Mouse (Mus musculus) frontal cortex, postnatal 10 days (tissue): ENCODE results near the gene Szt2.

ENCODE experiments used
- DNase-seq, 2 experiments: peaks; one replicate each; pipeline ENCODE4 v3.0.0; 2022; ENCODE audit warnings: low spot score in 2 of 2, mixed read lengths in 1 of 2

The Szt2 gene

DNA sequence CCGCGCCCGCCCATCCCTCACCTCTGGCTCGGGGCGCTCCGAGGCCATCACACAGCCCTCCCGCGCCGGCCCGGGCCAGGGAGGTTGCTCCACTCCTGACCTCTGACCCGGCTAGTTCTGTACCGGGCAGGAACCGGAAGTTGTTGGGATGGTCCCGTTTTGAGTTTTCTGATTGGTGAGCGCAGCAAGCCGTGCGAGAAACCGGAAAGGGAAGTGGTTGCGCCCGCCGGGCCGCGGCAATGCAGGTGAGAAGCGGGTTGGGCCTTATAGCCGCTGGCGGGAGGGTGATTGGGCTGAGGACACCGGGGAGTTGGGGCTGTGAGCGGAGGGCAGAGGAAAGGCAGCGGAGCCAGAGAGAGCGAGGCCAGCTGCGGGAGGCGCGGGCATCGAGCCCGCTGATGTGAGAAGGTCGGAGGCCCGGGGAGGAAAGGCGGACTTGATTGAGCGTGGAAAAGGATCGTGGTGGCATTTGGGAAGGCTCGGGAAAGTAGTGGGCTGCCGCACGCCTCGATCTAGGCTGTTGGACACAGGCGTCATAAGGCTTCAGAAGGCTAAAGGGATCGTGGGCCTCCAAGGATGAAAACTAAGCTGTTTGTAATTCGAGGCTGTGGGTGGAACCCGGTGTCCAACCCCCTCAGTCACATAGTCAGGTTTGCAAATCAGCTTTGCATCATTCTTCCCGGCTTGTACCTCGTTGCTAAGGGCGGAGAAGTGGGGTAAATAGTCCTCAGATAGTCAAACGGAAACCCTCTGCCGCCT lies at the start of gene Szt2, which contains the start of gene Med8:
Gene Szt2, minus strand, starts transcription at position 132 of the 759 bp plus-strand sequence.
Gene Med8, plus strand, starts transcription at position 196 of the 759 bp plus-strand sequence.
- DNase-seq, result peak; percentile 82 to 86

DNA sequence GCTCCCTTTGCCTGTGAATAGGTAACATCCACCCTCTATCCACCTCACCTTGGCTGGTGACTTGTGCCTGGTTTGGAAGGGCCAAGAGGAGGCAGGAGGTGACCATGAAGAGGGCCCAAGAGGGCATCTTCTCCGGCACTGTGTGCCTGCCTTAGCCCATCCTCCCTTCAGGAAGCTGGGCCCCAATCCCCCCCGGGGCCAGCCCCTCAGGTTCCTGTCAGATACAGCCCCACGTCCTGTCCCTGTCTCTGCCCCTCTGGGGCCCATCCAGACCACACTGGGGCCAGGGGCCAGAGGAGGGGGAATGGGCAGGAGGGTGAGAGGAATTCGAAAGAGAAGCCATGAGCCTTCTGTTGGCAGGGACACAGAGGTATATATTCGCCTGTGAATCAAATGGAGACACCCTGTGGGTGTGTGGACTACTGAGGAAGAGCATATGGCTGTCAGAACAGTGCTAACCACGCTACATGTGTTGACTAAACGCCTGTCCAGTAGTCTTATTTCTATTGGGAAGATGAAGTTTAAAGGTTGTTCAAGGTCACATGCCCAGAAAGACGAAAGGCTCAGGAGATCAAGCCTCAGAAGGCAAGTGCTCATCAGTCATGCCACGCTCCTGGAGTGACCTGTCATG lies 48.4 kb upstream of the Szt2 start, which contains the start of gene Mpl:
Gene Mpl, minus strand, starts transcription at position 169 of the 631 bp plus-strand sequence.
- DNase-seq, result no peak

DNA sequence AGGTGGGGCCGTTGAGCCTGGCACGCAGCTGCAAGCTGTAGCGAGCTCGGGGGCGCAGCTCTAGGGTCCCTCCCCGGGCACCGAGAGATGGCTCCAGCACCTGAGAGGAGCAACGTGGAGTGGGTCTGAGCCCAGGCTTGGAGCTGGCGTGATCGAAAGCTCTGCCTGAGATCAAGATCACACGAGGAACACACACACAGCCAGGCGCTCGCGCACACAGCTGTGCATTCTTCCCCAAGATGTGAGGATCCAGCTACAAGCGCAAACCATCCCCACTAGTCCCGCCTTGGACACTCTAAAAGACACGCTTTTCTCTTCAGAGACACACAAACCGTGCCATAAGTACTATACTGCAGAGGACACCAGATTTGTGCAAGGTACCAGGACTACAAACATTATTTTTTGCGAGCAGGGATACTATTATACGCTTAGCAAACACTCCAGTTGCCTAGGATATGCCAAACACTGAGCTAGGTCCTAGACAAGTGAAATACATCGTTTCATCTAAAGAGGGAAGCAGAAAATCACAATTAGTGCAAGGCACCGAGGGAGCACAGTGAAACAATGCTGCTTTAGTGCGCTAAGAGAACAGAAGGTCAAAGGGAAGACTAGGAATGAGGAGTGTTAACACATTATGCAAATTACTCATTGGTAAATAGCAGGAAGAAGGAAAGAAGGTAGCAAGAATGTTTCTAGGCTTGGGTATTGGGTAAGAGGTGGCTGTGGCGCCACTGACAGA lies 37.5 kb upstream of the Szt2 start:
- DNase-seq, result no peak

DNA sequence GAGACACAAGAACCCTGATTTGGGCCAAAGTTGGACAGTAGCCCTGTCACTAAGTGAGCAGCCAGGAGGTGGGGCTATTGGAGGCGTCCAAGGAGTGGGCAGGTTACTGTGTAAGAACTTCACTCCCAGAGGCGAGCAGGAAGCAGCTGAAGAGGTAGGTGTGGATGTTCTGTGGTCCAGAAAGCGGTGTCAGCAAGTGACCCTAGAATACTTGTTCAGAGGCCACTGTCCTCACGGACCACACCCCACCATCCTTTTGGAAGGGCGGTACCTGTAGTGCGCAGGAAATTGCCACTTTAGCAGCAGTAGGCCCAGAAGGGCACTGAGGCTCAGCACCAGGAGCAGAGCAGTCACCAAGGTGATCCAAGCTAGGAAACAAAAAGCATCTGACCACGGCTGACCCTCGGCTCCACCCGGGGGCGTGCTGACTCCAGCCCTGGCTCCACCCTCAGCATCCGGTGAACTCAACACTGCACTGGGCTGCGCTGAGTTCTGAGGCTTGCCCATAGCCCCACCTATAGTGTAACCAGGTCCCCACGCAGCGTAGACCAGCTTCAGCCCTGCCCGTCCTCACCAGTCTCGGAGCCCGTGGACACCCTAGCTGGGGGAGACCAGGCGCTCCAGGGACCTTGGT lies 36.8 kb upstream of the Szt2 start:
- DNase-seq, result no peak

DNA sequence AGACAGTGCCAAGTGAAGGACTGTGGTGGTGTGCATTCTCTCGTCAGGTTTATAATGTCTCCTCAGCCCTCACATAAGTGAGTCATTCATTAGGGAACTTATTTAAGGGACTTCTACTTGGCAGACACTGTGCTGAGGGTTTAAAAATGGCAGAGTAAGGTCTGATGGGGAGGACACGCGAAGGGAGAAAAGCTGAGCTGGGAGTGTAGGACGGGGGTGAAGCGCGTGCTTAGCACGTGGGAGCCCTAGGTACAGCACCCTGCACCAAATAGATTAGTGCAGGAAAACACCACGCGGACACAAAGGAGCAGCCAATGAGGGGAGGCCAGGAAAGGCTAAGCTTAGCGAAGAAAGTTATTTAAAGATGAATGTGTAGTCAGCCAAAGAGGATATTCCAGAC lies 36.0 kb upstream of the Szt2 start:
- DNase-seq, result no peak

GRCm38 (mm10) chr4:118437829-118438253 lies 28.8 kb upstream of the Szt2 start:
- no peak for DNase-seq

- peak; percentile 92 for DNase-seq
Observed at GRCm38 (mm10) chr4:118436820-118437603, 27.9 kb upstream of the Szt2 start, which contains the start of gene Cdc20. Cdc20 (minus strand) TSS chr4:118437352.

- no peak for DNase-seq
Observed at GRCm38 (mm10) chr4:118432332-118432731, 23.3 kb upstream of the Szt2 start.

GRCm38 (mm10) chr4:118429215-118429895 lies 20.3 kb upstream of the Szt2 start:
- no peak for DNase-seq

GRCm38 (mm10) chr4:118428531-118429214 lies 19.6 kb upstream of the Szt2 start:
- DNase-seq, result no peak

GRCm38 (mm10) chr4:118427768-118428451 lies 18.8 kb upstream of the Szt2 start, which contains the start of gene Elovl1:
Elovl1 (plus strand) TSS chr4:118428093.
- DNase-seq, result peak; percentile 73 to 76

- no peak for DNase-seq
Observed at GRCm38 (mm10) chr4:118427415-118427767, 18.3 kb upstream of the Szt2 start.

- DNase-seq, result no peak
Observed at GRCm38 (mm10) chr4:118425374-118425773, 16.3 kb upstream of the Szt2 start.

GRCm38 (mm10) chr4:118424541-118425160 lies 15.6 kb upstream of the Szt2 start:
- no peak for DNase-seq

- DNase-seq, result no peak
Observed at GRCm38 (mm10) chr4:118421384-118421783, 12.3 kb upstream of the Szt2 start.

DNA sequence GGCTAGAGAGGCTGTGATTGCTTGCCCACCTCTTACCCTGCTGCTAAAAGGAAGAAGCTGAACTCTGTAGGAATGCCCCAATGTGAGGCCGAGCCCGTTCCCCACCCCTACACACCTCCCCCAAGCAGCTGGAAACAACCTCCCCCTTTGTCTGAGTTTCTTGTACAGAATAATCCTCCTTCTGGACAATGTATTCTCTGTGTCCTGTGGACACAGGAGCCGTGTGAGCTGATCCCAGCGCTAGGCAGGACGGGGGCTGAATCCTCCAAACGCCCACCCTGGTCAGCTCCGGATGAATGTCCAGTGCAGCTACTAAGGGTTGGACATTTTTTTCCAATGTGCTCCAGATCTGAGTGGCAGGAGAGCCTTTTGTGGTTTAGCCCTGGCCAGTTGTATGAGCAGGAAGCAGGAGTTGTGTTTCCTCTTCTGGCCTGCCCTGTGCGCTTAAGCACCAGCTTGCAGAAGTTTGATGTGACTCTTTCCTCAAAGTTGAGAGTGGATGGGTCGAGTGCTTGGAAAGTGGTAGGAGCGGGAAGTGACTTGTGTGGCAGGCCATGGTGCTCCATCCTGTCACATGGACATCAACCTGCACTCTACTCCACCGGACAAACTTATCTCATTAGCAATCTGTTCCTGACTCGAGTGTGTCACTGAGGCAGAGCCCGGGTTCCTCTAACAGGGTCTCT lies 8.2 kb upstream of the Szt2 start:
- DNase-seq, result no peak

DNA sequence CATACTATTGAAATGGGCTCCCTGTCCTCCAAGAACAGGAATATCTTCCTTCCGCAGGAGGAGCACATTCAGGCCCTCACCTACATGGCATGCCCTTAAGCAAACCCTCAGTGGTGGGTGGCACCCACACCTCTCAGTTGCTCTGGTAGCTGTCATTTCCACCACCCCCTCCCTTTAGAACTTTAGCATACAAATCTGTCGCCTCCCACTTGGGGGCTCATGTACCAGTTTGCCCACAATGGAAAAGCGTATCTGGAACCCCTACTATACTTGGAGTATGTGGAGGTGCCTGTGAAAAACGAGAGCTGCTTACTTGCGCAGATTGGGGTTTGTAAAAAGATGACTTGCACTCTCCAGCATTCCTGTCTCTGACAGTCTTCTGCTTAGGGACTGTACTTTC lies 7.3 kb upstream of the Szt2 start:
- no peak for DNase-seq

DNA sequence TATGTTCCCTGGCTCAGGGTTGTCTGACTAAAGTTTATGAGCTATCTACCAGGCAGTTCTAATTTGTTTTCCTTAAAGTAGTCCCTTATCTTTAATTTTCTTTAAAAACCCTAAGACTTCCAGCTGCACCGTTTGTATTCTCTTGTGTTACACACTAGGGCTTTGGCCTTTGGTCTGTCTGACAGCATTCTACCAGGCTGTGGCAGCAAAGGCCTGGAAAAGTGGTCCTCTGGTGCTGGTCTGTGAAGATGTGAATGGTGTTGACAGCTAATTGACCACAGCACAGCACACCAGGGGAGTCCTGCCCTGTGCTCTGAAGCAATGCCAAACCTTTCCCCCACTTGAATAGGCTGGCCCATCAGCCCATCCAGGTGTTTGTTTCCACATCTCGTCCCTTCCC lies 6.7 kb upstream of the Szt2 start:
- no peak for DNase-seq
